Mouse (Mus musculus) ovary, postnatal 14 days (tissue): ENCODE measurements around the gene Baiap2l1.

Source experiments
- DNase-seq: peaks from one replicate; pipeline ENCODE4 v3.0.0; 2022; ENCODE audit warnings: low spot score

The Baiap2l1 gene

DNA sequence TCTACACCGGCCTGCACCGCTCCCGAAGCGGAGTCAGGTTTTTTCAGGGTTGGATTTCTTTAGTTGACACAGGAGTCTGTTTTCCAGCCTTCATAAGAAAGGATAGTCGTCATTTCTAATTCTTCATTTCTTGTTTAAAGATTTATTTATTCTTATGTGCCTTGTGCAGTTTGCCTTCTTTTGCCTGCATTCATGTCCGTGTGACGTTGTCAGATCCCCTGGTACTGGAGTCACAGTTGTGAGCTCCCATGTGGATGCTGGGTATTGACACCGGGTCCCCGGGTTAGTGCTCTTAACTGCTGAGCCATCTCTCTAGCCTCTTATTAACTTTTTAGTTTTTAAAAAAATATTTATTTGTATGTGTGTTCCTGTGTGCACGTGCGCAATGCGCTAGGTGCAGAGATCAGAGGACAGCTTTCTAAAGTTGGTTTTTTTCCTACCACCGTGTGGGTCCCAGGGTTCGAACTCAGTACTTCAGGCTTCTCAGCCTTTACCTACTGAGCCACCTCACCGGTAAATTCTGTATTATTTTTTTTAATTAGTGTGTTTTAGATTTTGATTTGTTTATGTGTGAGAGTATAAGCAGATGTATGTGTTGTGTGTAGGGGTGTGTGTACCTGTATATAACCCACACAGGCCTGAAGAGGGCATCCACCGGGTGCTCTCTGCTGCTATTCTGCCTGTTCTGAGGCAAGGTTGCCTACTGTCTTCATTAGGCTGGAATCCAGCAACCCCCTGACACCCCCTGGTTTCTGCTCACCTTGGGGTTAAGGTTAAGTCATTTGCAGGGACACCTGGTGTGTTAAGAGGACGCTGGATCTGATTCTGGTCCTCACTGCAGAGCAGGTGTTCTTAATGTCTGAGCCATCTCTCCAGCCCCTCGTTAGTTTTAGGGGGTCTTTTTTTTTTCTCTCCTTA, 133.8 kb downstream of the Baiap2l1 start:
- DNase-seq, result no peak

DNA sequence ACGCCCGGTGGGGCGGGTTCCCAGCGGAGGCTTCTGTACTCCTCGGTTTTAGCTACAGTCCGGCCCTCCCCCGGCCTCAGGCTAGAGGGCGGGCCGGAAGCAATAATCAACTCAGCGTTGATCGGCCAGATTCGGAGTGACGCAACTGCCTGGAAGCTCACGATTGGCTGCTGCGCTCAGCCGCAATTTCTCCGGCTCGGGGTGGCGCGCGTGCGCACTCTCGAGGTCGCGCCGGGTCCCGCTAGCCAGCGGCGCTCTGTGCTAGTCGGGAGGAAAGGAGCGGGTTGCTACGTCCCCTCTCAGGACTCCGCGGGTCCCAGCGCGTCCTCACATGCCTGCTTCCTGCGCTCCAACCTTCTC, 134.4 kb downstream of the Baiap2l1 start, which contains the start of gene Tecpr1:
Gene Tecpr1, minus strand, starts transcription at position 113 of the 360 bp plus-strand sequence.
- DNase-seq, result peak; percentile 91

DNA sequence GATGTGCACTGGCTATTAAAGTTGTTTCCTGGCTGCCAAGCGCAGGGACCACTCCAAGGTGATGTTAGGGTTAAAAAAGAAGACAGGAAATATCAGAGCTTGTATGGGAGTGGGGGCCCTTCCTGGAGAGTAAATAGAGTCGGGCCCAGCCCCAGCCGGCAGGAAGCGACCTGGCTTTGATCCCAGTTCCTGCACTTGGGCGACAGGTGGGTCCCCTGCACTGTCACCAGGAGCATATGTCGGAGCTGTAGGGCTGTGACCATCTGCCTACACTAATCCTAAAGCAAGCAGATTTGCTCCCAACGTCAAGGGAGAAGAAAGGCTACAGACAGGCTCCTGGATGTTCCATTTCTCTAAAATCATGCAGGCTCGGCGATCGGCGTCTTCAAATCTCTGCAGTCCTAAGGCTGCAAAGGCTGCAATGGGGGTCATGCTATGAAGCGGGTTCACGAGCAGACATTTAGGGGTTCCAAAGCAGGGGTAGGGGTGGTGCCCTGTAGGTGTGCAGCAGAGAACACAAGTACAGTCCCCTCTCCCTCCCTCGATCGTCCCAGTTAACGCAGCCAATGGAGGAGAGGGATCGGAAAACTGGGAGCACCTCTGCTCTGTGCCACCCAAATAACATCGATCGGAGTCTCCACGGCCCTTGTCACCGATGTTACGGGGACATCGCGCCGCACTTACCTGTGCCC, 135.0 kb downstream of the Baiap2l1 start:
- no peak for DNase-seq

DNA sequence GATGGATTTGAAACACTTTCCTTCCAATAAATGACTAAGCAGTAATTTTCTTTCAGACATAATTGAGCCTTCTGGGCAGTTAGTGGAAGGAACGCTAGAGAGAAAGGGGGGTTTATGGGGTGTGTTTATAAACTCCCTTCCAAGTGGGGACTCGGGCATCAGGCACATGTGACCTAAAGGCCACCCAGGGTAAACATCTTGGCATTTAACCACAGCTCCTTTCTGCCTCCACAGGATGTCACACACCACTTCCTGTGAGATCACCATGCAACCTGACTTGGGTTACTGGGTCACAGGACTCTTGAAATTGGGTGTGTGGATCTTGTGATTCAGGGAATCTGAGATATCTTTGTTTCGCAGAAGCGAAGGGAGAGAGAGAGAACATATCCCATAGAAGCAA, 136.6 kb downstream of the Baiap2l1 start:
- DNase-seq, result no peak

DNA sequence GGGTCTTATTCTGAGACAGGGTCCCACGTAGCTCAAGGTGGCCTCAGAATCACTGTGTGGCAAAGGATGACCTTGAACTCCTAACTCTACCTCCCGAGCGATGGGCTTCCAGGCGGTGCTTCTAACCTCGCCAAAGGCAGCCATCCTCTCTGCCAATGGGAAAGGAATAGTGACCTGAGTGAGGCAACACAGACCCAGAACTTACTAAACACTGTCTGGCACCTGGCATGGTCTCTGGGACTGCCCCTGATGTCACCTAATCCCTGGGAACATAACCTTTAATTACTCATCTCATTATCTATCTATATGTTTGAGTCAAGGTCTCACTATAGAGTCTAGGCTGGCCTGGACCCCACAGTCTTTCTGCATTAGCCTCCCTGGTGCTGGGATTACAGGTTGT, 138.0 kb downstream of the Baiap2l1 start:
- no peak for DNase-seq

DNA sequence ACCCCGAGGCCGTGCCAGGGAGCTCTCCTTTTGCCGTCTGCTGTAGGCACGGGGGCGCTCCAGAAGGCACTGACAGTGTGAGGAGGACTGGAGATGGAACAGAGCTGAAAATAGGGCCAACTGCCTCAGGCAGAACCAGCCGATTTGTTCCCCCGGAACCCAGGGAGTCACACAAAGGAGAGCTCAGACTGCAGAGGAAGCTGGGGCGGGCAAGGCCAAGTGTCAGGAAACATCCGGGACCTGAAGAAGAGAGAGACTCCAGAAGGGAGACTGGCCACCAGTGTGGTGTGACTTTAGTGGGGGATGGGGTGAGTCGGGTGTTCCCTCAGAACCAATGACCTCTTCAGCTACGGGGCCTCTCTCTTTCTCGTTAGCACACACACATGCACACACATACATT, 138.6 kb downstream of the Baiap2l1 start:
- no peak for DNase-seq

DNA sequence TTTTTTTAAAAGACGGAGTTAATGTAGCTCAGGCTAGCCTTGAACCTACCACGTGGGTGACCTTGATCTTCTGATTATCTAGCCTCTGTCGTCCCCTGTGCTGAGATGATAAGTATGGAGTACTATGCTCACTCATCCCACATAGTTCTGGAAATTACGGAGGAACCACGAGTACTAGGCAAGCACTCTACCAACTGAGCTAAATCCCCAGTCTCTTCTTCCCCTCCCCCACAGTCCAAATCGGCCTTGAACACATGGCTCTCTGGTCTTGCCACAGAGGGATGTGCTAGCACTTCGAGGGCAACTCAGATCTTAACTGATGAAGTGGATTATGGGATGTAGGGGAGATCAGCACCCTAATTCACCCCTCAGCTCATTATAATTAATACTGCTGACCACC, 139.9 kb downstream of the Baiap2l1 start:
- DNase-seq, result no peak

DNA sequence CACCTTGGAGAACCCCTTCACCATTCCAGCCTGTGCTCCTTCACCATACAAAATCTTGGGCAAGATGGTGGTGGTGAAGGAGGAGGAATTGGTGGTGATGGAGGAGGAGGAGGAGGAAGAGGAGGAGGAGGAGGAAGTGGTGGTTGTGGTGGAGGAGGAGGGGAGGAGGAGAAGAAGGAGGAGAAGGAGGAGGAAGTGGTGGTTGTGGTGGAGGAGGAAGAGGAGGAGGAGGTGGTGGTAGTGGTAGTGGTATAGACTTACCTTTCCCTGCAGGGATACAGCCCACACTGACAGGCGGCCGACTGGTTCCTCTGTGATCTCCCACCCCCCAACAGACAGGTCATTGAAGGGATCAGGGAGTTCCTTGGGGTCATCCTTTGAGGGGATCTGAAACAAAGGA, 141.9 kb downstream of the Baiap2l1 start:
- DNase-seq, result no peak
